Mouse (Mus musculus): Measurements from ENCODE around the gene Usp39.

GRCm38 (mm10) chr6:72279505-72279904 is 65.5 kb downstream of the Usp39 start:
- no peak for TF ChIP-seq ZNF384 (IDR thresholded peaks at IDR 0.05; ENCODE audit: low read depth, low read length)
- no peak for TF ChIP-seq ZC3H11A (IDR thresholded peaks at IDR 0.05; ENCODE audit: borderline replicate concordance, low read depth, low read length)
- TF ChIP-seq MAFK (IDR thresholded peaks at IDR 0.05; ENCODE audit: insufficient read depth, low read depth, low read length): no peak

All from ES-E14 (cell line).